Mouse (Mus musculus) liver, embryonic 12.5 days (tissue): Measurements from ENCODE around the gene Rap1gap. TPM values are rescaled to one million over a fixed set of nuclear protein-coding genes. Genes with fewer than 3 reads are reported as not detected.

Experiments
- ATAC-seq: fragments of 200-750 bp; cut with Nextera tagmentation; 2 replicates; pipeline ENCODE4 v1.8.0; 2017; ENCODE audit warnings: moderate number of reproducible peaks, mild to moderate bottlenecking, moderate library complexity
- H3K27ac ChIP-seq: fragments of 300-500 bp; sonication (generic); 2 replicates; pipeline ENCODE4 v1.5.1; 2016; ENCODE audit warnings: mild to moderate bottlenecking
- H3K27me3 ChIP-seq: fragments of 300-500 bp; sonication (generic); replicated peaks from 2 replicates; pipeline ENCODE4 v1.6.1; 2016; ENCODE audit warnings: mild to moderate bottlenecking, moderate library complexity
- H3K36me3 ChIP-seq: fragments of 300-500 bp; sonication (generic); 2 replicates; pipeline ENCODE4 v1.6.1; 2016; ENCODE audit warnings: mild to moderate bottlenecking, moderate library complexity
- H3K4me1 ChIP-seq: fragments of 300-500 bp; sonication (generic); 2 replicates; pipeline ENCODE4 v1.6.1; 2016
- H3K4me2 ChIP-seq: fragments of 300-500 bp; sonication (generic); 2 replicates; pipeline ENCODE4 v1.6.1; 2016; ENCODE audit warnings: mild to moderate bottlenecking, moderate library complexity
- H3K4me3 ChIP-seq: fragments of 300-500 bp; sonication (generic); 2 replicates; pipeline ENCODE4 v1.5.1; 2016; ENCODE audit warnings: mild to moderate bottlenecking, moderate library complexity
- H3K9ac ChIP-seq: fragments of 300-500 bp; sonication (generic); 2 replicates; pipeline ENCODE4 v1.6.1; 2016; ENCODE audit warnings: mild to moderate bottlenecking, moderate library complexity
- H3K9me3 ChIP-seq: fragments of 300-500 bp; sonication (generic); replicated peaks from 2 replicates; pipeline ENCODE4 v1.6.1; 2016; ENCODE audit warnings: mild to moderate bottlenecking, moderate library complexity
- WGBS: fragments of 180-500 bp; shearing (Covaris S2); methylation state at CpG from one replicate; pipeline ENCODE4 v1.1.7; 2016; ENCODE audit not compliant: insufficient replicate concordance; 5-methylcytosine and 5-hydroxymethylcytosine counted together
- polyA plus RNA-seq: library from polyadenylated mRNA; unstranded; fragments of >200 nt; fragmentation: Nextera tagmentation; extraction: Ambion mirVana; gene quantifications from 2 replicates; pipeline ENCODE4 v1.2.1, GENCODE M21; 2016

The Rap1gap gene
- polyA plus RNA-seq, 1 experiment from 2014 or later, result 2.3 TPM

DNA sequence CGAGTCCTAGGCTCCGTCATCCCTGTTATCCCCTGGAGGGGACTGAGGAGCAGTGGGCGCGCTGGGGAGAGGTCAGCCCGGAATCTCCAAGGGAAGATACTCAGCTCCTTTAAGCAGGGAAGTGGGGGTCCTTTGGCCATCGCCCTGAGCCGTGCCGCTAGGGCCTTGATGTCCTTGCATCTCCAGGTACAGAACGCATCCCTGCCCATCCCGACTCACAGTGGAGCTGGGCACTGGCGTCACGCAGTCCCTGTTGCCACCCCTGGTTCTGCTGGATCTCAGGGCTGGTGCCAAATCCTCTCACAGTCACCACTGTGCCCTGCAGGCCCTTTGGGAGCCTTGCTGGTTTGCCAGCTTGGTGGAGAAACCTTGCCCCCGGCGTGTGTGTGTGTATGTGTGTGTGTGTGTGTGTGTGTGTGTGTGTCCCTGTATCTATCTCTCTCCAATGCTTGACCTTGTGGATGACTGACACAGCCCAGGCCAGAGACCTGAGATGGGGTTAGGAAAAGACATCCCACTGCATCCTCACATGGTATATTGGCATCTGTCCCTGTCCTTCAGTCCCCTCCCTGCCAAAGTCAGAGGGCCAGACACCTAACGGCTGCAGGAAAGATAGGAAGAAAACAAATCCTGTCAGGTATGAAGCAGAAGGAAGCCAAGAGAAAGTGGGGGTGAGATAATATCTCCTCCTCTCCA is 602 bp downstream of the Rap1gap start:
- 10% methylated on average over 14 of the region's 15 CpGs for WGBS
- Histone ChIP-seq H3K9me3 (no peaks in the 10 kb centered on the region), H3K4me1 (peaks cover 9% of the 10 kb centered on the region; the same call in 1 of the 2 replicates), H3K4me3 (peak overlapping the region; percentile 48), H3K27me3 (peaks cover 60% of the 10 kb centered on the region), H3K4me2 (peak overlapping the region; percentile 68), H3K27ac (no peak overlapping the region), H3K36me3 (no peaks in the 10 kb centered on the region), H3K9ac (no peak overlapping the region)
- ATAC-seq, result no peak

GRCm38 (mm10) chr4:137665791-137666190 is 1.3 kb downstream of the Rap1gap start:
- H3K36me3 ChIP-seq, result no peaks in the 10 kb centered on the region
- no peak for ATAC-seq
- H3K27ac ChIP-seq, result no peak overlapping the region
- no peaks in the 10 kb centered on the region for H3K9me3 ChIP-seq
- WGBS, result 78% methylated on average over 5 of the region's 5 CpGs
- H3K4me1 ChIP-seq, result peaks cover 9% of the 10 kb centered on the region; the same call in 1 of the 2 replicates
- H3K9ac ChIP-seq, result no peak overlapping the region
- H3K4me3 ChIP-seq, result no peak overlapping the region
- H3K27me3 ChIP-seq, result peaks cover 60% of the 10 kb centered on the region
- no peak overlapping the region for H3K4me2 ChIP-seq

DNA sequence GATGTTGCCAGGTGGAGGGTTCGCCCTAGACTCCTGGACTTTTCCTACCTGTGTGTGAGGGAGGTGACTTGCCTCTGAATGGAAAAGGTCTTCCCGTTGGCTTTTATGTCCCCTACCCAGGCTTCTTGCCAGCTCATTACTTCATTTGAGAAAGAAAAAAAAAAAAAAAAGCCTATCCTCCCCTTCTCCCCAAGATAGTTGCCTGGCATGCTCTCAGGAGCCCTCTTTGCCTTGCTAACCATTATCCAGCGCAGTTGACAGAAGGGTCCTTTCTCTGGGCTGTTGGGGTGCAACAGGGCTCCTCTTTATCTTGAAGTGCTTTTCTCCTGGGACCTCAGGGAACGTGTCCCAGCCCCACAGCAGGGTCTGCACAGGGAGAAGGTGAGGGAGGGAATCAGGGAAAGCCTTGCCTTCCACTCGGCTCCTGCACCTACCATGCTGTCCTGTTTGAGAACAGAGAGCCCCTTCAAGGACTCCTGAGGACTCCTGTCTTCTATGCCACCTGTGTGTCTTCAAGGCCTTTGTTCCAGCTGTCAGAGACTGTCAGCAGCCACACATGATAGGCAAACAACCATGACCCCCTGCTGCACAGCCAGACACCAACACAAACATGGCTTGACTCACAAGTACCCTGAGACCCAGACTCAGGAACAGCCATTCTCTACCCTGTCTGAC is 1.9 kb downstream of the Rap1gap start:
- Histone ChIP-seq H3K36me3 (no peaks in the 10 kb centered on the region), H3K4me2 (no peak overlapping the region), H3K4me1 (peaks cover 9% of the 10 kb centered on the region; the same call in 1 of the 2 replicates), H3K9me3 (no peaks in the 10 kb centered on the region), H3K4me3 (no peak overlapping the region), H3K9ac (no peak overlapping the region), H3K27ac (no peak overlapping the region), H3K27me3 (peaks cover 60% of the 10 kb centered on the region)
- ATAC-seq, result no peak
- 57% methylated on average over 5 of the region's 5 CpGs for WGBS

DNA sequence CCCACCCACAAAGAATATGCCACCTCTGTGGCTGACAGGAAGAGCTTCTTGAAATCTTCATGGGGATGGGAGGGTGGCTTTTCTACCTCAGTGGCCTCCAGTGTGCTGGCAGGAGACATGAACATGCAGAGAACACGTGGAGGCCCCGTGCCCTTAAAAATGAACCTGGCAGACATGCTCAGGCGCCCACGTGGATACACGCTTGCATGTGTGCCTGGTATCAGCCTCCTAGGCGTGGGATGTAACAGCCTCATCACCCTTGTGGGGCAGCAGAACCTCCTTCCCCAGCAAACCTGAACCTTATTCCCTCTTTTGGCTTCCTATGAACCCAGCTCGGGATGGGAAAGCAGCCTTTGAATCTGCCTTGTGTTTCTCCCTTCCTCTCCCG is 2.4 kb downstream of the Rap1gap start:
- H3K27me3 ChIP-seq, result peaks cover 65% of the 10 kb centered on the region
- 56% methylated on average over 8 of the region's 8 CpGs for WGBS
- H3K4me1 ChIP-seq, result peaks cover 9% of the 10 kb centered on the region; the same call in 1 of the 2 replicates
- no peaks in the 10 kb centered on the region for H3K9me3 ChIP-seq
- no peak overlapping the region for H3K4me2 ChIP-seq
- no peaks in the 10 kb centered on the region for H3K36me3 ChIP-seq
- no peak overlapping the region for H3K4me3 ChIP-seq
- H3K27ac ChIP-seq, result no peak overlapping the region
- no peak overlapping the region for H3K9ac ChIP-seq
- ATAC-seq, result no peak

GRCm38 (mm10) chr4:137667747-137668146 is 3.2 kb downstream of the Rap1gap start:
- no peak overlapping the region for H3K4me3 ChIP-seq
- WGBS, result 41% methylated on average over 5 of the region's 5 CpGs
- H3K36me3 ChIP-seq, result no peaks in the 10 kb centered on the region
- H3K27me3 ChIP-seq, result peaks cover 69% of the 10 kb centered on the region
- H3K9ac ChIP-seq, result no peak overlapping the region
- ATAC-seq, result no peak
- no peaks in the 10 kb centered on the region for H3K9me3 ChIP-seq
- H3K4me2 ChIP-seq, result no peak overlapping the region
- H3K27ac ChIP-seq, result no peak overlapping the region
- peaks cover 9% of the 10 kb centered on the region; the same call in 1 of the 2 replicates for H3K4me1 ChIP-seq

GRCm38 (mm10) chr4:137671711-137672500 is 7.4 kb downstream of the Rap1gap start:
- Histone ChIP-seq H3K4me3 (no peak overlapping the region), H3K36me3 (no peaks in the 10 kb centered on the region), H3K27me3 (peaks cover 49% of the 10 kb centered on the region), H3K27ac (no peak overlapping the region), H3K4me1 (no peaks in the 10 kb centered on the region), H3K9me3 (no peaks in the 10 kb centered on the region), H3K4me2 (no peak overlapping the region), H3K9ac (no peak overlapping the region)
- no peak for ATAC-seq
- WGBS, result 59% methylated on average over 13 of the region's 13 CpGs

- WGBS, result 63% methylated on average over 7 of the region's 7 CpGs
- H3K36me3 ChIP-seq, result no peaks in the 10 kb centered on the region
- no peak overlapping the region for H3K9ac ChIP-seq
- H3K27me3 ChIP-seq, result peaks cover 68% of the 10 kb centered on the region
- H3K4me2 ChIP-seq, result no peak overlapping the region
- no peaks in the 10 kb centered on the region for H3K4me1 ChIP-seq
- no peaks in the 10 kb centered on the region for H3K9me3 ChIP-seq
- no peak overlapping the region for H3K4me3 ChIP-seq
- no peak for ATAC-seq
- no peak overlapping the region for H3K27ac ChIP-seq
Observed at GRCm38 (mm10) chr4:137675566-137675965, 11.0 kb downstream of the Rap1gap start.

GRCm38 (mm10) chr4:137676057-137676456 is 11.5 kb downstream of the Rap1gap start:
- no peak for ATAC-seq
- H3K4me1 ChIP-seq, result no peaks in the 10 kb centered on the region
- no peak overlapping the region for H3K4me2 ChIP-seq
- 12% methylated on average over 11 of the region's 11 CpGs for WGBS
- H3K27me3 ChIP-seq, result peaks cover 73% of the 10 kb centered on the region
- H3K36me3 ChIP-seq, result no peaks in the 10 kb centered on the region
- no peak overlapping the region for H3K4me3 ChIP-seq
- H3K9me3 ChIP-seq, result no peaks in the 10 kb centered on the region
- H3K27ac ChIP-seq, result no peak overlapping the region
- no peak overlapping the region for H3K9ac ChIP-seq

DNA sequence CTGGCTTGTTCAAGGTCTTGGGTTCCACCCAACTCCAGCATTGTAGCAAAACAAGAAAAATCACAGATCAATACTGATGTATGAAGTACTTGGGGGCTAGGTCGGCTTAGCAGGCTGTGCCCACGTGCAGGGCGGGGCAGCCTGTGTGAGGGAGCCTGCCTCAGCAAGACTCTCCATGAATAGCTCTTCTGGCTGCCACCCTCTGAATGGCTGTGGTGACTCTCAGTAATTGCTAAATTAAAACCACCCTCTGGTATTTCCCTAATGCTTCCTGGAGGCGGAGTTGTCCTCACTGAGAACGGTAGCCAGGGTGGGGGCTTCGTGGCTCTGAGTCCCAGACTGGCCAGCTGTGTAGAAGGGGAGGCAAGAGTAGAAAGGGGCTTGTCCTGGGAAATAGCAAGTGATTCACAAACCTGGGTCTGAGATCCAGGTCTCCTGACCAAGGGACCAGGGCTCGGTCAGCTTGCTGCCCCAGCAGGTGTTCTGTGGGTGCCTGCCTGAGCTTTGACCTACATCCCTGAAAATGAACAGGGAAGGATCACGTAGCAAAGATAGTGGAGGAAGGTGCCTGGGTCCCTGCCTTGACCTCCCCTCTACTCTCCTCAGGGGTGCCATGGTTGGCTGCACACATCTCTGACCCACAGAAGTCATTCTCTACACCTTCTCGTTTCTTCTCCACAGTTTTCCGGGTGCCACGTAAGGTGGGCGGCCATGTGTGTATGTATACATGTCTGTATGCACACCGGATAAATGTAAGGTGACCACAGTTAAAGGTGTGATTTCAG is 12.4 kb downstream of the Rap1gap start:
- Histone ChIP-seq H3K27ac (no peak overlapping the region), H3K27me3 (peaks cover 77% of the 10 kb centered on the region), H3K36me3 (no peaks in the 10 kb centered on the region), H3K4me2 (no peak overlapping the region), H3K4me3 (no peak overlapping the region), H3K4me1 (no peaks in the 10 kb centered on the region; the same call in 1 of the 2 replicates), H3K9me3 (no peaks in the 10 kb centered on the region), H3K9ac (no peak overlapping the region)
- no peak for ATAC-seq
- WGBS, result 54% methylated on average over 13 of the region's 13 CpGs

DNA sequence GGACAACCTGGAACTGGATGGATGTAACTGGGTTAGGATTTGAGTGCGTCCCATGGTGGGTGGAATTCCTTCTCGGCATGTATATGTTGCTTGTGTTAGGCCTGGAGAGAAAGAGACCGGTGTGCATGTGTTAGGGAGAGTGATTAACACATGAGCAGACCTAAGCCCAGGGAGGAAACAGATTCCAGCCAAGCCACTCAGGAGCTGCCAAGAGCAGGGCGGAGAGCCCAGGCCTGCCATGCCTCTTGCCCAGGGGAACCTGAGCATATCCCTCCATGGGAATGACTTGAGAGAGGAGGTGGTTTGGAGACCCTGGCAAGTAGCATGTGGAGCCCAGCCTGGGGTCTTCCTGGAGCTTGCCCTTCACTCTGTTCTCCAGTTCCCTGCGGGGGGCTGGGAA is 13.4 kb downstream of the Rap1gap start:
- WGBS, result 66% methylated on average over 5 of the region's 5 CpGs
- no peaks in the 10 kb centered on the region for H3K9me3 ChIP-seq
- no peak overlapping the region for H3K9ac ChIP-seq
- H3K4me3 ChIP-seq, result no peak overlapping the region
- no peaks in the 10 kb centered on the region for H3K36me3 ChIP-seq
- ATAC-seq, result no peak
- no peak overlapping the region for H3K4me2 ChIP-seq
- H3K4me1 ChIP-seq, result no peaks in the 10 kb centered on the region; the same call in 1 of the 2 replicates
- no peak overlapping the region for H3K27ac ChIP-seq
- peaks cover 79% of the 10 kb centered on the region for H3K27me3 ChIP-seq

DNA sequence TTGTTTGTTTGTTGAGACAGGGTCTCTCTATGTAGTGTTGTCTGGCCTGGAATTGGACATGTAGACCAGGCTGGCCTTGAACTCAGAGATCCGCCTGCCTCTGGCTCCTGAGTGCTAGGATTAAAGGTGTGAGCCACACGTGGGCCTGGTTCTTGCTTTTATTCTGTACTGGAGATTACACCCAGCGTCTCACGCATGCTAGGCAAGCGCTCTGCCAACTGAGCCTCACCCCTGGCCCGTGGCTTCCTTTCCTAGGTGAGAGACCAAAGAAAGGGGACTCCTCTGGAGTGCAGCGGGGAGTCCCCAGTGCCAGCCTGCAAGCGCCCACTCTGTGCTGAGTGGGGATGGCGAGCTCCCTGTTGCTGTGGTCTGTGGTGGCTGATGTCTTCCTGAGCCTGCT is 14.0 kb downstream of the Rap1gap start:
- Histone ChIP-seq H3K9ac (no peak overlapping the region), H3K9me3 (no peaks in the 10 kb centered on the region), H3K27me3 (peaks cover 81% of the 10 kb centered on the region), H3K4me1 (no peaks in the 10 kb centered on the region; the same call in 1 of the 2 replicates), H3K36me3 (no peaks in the 10 kb centered on the region), H3K27ac (no peak overlapping the region), H3K4me2 (no peak overlapping the region), H3K4me3 (no peak overlapping the region)
- 53% methylated on average over 9 of the region's 9 CpGs for WGBS
- ATAC-seq, result no peak
